Mouse (Mus musculus): ENCODE measurements around the gene Nomo1. TPM values are rescaled to one million over a fixed set of nuclear protein-coding genes. Genes with fewer than 3 reads are reported as not detected.

Gene Nomo1
- total RNA-seq, 2 experiments from 2014 or later = 53.4 to 57.7 TPM

DNA sequence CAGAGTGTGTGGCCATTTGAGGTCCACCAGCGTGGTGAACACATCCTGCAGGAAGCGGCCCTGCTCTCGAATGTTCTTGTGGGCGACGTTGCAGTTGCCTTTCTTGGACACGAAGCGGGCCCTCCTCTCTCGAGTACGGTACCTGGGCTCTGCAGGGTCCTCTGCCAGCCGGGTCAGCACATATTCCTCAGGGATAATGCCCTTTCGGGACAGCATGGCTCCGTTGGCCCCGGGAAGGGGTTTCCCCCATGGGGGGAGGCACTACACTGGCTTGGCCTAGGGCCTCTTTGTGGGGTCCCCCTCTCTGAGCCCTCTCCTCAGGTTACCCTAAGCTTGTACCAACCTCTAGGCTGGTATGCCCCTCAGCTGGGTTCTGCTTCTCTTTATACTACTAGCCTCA is 66.2 kb downstream of the Nomo1 start:
- DNase-seq (ENCODE audit: low spot score in 2 of 2) = no peak

DNA sequence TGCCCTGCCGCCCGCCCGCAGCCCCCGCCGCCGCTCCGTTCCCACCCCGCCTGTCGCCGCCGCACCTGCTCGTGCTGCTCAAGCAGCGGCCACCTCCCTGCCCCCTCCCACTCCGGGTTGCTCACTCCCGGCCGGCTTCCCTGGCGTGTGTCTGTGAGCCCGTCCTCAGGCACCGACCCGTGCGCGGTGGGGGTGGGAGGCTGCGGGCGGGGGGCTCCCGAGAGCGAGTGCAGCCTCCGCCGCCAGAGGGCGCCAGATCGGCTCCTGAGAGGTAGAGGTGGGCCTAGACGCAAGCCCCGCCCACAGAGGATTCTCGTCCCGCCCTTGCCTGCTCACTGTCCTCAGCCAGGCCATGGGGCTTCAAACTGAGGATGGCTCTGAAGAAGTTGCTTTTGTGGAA is 67.1 kb downstream of the Nomo1 start, which contains the start of gene Kcnj11:
Gene Kcnj11, minus strand, starts transcription at position 202 of the 400 bp plus-strand sequence.
- peak; percentile 28 to 61 for DNase-seq (ENCODE audit: low spot score in 2 of 2)

DNA sequence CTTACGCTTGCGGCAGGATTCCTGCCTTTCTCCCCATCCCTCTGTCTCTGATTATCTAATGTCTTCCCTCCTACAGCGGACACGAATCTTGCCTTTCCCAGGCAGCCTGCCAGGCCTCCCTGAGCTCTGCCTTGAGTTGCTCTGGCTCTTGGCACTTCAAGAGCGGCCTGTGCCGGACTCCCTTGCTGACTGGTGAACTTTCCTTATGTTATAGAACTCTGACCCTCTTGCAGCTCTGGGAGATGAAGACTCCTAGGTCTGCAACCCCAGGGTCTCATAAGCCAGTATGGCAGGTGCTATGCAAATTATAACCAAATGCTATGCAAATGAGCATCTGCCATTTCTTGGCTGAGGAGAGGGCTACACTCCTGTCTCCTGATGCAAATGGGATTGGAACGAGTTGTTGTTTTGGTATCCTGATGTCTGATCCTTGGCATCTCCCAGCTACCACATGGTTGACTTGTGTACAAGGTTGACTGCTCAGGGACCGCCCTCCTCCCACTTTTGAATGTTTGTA is 69.6 kb downstream of the Nomo1 start:
- DNase-seq (ENCODE audit: low spot score in 2 of 2) = no peak

DNA sequence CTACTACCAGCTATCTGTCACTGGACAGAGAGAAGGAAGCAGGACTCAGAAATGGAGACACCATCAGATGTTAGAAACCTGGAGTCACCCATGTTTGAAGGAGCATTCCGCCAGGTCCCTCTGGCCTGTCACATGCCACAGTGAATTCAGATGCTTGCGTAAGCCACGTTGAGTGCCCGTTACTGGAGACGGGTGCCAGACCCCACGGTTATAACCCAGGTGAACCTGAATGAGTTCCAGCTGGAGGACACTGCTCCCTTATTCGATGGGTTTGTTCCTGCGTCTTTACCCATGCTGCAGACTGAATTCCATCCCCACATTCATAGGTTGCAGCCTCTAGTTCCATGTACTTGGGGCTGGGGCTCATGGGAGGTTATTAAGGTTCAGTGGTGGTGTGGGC is 70.3 kb downstream of the Nomo1 start:
- no peak for DNase-seq (ENCODE audit: low spot score in 2 of 2)

DNA sequence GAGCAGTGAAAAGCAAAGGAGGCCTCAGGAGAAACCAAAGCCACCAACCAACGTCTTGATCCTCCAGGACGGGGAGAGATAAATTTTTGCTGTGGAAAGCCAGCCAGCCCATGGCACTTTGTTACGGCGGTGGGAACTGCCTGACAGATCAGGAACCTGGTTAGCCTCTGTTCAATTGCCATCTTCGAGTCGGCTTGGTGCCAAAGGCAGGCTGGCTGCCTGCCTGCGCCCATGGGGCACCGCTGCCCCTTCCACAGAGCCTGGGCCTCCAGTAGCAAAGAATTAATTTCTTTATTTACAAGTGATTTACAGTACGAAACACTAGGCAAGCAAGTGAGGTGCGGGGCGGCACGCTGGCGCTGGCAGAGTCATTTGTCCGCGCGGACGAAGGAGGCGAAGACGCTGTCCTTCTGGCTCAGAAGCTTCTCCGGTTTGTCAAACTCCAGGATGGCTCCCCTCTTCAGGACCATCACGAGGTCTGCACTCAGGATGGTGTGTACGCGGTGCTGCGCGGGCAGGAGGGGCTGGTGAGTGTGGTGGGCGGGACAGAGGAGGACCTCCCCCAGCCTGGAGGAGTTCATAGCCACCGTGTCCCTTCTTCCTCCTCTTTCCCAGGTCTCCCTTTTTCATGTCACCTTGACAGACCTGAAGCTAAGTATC is 70.9 kb downstream of the Nomo1 start:
- no peak for DNase-seq (ENCODE audit: low spot score in 2 of 2)

DNA sequence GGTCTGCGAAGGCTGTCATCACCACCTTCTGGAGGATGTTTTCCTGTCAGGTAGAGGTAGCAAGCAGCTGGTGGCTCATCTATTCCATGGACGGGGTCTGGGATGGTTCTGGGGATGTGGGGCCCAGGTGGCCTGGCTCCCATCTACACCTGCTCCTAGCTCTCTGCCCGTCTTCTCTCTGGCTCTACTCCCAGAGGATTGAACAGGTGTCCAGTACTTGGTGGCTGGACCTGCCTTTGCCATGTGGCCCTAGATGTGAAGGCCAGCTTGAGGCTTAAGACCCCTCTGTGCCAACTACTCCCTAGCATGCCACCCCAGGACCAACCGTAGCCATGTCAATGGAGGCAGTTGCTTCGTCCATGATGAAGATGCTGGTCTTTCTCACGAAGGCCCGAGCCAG is 72.0 kb downstream of the Nomo1 start:
- no peak for DNase-seq (ENCODE audit: low spot score in 2 of 2)

DNA sequence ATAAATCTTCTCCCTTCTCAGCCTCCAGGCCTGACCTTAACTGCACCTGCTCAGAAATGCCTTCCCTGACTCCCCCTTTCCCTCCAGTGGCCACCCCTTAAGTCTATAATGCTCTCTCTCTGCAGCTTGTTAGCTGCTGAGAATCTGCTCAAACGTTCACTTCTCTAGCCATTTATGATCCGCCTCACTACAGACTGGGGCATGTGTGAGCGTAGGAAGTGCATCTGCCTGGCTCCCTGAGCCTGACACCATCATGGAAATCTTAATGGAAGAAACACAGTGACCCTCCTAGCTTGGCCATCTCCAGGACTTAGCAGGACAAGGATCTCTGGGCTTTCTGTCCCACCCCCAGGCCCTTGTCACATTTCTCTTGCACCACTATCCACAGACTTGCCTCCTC is 76.6 kb downstream of the Nomo1 start:
- no peak for DNase-seq (ENCODE audit: low spot score in 2 of 2)

DNA sequence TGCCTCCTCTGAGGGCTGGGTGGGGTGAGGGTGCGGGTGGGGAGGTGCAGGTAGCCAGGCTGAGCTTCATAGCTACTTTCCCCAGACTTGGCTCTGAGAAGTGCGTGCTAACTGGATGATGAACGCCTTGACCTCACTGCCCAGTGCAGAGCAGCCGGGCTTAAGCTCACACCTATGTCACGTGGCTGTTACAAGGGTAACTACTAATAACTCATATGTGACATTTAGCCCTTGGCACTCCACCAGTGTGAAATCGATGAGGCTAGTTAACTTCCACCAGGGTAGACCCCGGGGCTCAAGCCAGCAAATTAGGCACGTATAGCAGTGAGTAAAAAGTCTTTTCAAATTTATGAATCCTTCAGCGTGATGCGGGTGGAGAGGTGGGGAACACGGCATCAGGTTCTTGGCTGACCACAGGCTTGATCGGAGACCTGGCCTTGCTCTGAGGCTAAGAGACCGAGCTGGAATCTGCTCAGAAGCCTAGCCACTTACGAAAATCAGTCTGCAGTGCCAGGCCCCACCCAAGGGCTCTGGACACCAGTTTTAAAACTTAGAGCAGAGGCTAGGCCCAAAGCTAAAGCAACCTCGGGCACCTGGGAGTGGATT is 77.8 kb downstream of the Nomo1 start:
- no peak for DNase-seq (ENCODE audit: low spot score in 2 of 2)

DNA sequence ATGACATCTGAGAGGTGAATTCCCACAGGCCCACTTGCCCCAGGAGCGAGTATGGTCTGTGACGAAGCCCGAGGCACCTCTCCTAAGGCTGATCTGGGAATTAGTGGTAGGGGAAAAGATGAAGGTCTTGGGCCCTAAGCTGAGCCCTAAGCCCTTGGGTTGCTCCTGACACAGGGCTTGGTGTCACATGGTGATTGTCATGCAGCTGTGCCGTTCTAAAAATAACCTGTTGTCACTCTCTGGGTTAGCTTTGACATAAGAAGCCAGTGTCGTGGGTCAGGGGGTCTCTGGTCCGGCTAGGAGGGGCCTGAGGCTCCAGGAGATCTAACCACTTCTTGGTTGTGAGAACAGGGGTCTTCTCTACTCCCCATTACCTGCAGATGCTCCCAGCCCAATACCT is 78.4 kb downstream of the Nomo1 start:
- no peak for DNase-seq (ENCODE audit: low spot score in 2 of 2)

DNA sequence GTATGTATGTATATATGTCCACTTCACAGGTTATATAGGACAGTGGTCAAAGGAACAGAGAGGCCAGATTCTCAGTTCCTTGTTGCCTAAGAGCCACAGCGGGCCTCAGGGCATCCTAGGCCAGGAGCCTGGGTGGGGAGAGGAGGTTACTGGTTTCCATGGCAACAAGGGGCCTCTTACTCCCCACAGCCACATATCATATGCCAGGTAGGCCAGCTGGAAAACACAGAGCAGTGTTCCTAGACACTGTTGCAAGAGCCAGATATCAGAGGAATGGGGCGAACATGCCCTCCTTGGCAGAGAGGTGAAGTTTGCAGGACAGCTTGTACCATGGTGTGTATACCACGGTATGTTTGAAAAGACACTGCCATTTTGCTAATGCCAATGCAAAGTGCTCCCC is 79.9 kb downstream of the Nomo1 start:
- DNase-seq (ENCODE audit: low spot score in 2 of 2) = no peak

DNA sequence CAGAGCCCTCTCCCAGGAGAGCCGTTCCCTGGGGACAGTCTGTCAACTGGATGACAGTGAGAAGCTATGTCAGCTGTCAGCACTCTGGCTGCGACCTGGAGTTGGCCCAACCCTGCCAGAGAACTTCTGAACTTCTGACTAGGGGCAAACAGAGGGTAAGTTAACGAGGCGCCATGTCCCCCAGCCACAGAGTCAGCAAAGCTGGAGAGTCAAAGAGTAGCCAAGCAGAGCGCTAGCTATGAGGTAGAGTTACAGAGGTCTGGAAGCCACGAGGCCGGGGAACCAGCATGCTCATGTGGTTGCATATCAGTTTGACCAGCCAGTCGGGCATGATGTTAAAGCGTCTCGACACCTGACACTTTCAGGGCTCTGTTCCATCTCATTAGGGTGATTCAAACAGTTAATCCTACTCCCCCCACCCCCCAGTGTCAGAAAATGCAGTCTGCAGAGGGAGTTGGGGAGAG is 82.7 kb downstream of the Nomo1 start:
- DNase-seq (ENCODE audit: low spot score in 2 of 2) = no peak

DNA sequence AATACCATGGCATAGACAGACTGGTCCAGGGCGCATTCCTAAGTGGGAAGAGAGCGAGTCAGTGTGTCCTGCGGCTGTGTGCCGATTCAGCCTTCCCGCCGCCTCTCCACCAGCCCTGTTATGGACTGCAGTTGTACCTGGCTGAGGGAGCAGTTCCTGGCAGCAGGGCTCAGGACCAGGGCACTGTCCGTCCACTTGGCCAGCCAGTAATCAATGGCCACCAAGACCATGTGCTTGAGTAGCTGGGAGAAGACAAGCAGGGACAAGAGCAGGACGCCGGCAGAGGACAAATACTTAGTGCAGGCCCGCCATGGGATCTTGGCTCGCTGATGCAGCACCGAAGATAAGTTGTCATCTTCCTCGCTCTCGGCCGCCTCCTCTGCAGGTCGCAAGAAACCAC is 83.5 kb downstream of the Nomo1 start:
- DNase-seq (ENCODE audit: low spot score in 2 of 2) = no peak

DNA sequence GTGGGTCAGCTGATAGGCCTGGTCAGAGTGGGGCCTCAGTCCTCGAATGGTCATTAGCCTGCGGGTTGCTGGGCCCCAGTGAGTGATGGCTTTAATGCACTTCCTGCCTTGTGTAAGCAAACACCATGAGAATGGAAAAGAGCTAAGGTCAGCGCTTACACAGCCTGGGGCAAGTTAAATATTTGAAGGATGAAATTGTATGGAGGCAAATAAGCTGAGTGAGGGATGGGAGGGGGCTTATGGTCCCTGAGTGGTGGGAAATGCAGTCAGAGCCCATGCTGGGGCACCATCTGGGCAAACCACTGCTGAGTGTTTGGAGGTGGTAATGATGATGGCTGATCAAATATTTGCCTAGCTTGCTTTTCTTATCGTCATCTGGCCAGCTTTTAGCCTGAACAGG is 89.5 kb downstream of the Nomo1 start:
- no peak for DNase-seq (ENCODE audit: low spot score in 2 of 2)

DNA sequence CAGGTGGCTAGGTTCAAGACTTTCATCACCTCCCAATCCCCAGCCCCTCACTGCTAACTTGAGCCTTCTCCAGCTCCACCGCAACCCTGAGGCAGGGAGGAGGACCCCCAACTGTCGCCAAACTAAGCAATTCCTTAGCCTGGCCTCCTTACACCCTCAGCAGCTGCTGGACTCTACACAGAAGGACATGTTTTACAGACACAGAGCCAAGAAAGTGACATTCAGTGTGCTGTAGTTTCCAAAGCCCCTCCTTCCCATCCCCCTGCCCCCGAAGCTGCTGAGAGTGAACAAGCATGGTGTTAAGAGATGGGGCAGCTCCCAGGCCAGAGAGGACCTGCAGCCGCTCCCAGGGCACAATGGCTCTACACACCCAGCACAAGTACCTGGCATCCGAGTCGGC is 91.0 kb downstream of the Nomo1 start:
- DNase-seq (ENCODE audit: low spot score in 2 of 2) = no peak

DNA sequence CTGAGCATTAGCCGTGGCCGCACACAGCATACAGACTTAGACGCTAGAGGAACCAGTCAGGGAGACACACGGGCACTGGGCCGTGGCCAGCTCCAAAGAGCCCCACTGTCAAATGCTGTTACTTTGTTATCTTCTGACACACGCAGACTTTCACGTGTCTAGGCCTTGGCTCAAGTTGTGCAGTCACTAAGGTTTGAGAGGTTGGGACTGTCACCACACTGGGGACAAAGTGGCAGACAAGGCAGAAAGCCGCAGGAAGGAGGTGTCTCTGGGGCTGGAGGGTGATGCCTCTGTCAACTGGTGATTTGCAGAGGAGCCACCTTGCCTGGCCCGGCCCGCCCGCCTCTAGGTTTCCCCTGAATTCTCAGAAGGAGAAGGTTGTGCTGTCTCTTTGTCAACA is 91.8 kb downstream of the Nomo1 start:
- no peak for DNase-seq (ENCODE audit: low spot score in 2 of 2)

DNA sequence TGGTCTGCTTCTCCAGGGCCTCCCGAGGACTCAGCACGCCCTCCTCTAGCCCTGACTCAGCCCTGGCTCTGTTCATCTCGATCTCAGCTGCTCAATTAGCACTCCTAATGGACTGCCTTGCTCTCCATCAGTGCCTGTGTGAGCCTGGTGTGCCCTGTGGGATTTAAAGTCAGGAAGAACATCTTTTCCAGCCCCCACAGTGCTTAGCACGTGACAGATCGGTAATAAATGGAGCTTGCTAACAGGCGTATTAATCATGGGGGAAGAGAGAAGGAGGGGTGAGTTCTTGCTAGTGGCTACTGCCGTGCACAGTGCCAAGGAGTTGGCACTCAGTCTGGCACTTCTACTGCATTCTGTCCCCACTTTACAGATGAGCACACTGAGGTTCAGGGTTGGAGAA is 94.7 kb downstream of the Nomo1 start:
- DNase-seq (ENCODE audit: low spot score in 2 of 2) = no peak

DNA sequence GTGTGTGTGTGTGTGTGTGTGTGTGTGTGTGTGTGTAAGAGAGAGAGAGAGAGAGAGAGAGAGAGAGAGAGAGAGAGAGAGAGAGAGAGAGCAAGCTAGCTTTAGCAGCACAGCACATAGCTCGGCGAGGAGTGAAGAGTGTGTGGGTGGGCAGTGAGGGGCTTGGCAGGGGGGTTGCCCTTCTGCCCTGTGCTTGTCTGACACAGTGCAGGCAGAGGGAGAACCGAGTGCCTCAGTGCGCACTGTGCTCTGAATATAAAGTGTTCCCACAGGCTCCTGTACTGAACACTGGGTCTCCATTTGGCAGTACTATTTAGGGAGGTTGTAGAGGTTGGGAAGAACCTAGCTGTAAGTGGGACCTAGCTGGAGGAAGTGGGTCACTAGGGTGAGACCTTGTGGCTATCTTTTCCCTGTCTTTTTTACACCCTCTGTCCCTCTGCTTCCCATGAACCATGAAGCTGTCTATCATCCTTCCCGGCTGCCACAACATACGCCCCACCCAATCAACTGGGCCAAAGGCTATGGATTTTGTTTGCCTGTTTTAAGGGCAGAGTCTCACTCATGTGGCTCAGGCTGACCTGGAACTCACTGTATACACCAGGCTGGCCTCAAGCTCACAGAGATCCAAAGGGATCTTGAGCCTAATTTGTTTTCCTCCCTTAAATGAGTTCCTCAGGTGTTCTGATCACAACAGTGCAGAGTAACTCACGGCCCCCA is 96.1 kb downstream of the Nomo1 start:
- DNase-seq (ENCODE audit: low spot score in 2 of 2) = no peak

DNA sequence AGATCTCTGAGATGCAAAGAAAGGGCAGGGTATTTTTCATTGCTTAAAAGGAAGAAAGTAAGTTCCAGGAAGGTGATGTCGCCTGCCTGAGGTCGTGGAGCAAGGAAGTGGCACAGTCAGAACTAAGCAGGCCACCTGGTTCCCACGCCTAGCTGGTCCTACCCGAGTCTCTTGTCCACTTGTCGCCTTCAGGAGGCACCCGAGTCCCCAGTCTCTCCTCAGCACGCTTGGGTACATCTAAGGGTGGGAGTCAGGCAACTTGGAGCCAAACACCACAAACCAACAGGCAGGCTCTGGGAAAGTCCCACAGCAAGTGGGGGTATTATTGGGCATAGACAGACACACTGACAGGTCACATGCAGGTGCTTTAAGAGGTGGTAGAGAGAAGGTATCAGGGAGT is 97.2 kb downstream of the Nomo1 start:
- no peak for DNase-seq (ENCODE audit: low spot score in 2 of 2)

DNA sequence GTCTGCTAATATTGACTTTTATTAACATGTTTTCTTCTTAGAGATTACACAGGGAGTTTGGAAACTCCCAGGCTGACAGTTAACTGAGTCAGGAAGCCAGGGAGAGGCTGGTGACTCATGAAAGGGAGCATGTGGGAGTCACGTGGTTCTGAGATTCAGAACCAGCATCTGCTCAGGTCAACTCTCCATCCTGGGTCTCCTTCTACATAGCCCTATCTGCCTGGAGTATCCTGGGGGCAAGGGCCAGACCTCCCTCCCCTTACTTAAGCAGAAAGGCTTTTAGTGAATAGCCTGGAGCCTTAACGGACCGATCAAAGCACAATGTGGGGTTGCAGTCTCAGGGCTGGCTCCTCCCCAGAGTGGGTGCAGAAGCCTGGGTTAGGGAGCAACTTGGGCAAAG is 97.8 kb downstream of the Nomo1 start:
- DNase-seq (ENCODE audit: low spot score in 2 of 2) = no peak

DNA sequence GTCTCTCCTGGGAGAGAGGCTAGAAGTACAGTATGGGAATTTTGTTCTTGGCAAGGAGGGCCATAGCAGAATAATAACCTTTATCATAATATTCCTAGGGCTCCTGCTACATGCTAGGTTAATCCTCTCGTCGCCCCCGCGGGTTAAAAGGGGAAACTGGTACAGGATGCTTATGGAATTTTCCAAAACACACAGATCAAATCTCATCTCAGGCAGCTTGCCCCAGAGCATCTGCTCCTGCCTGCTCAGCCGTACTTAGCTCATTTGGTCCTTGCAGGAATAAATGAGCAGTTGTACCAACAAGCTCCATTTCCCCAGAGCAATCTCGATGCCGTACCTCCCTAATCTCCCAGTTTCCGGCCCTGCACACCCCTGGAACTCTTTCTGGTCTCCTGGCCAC is 98.3 kb downstream of the Nomo1 start:
- no peak for DNase-seq (ENCODE audit: low spot score in 2 of 2)

DNA sequence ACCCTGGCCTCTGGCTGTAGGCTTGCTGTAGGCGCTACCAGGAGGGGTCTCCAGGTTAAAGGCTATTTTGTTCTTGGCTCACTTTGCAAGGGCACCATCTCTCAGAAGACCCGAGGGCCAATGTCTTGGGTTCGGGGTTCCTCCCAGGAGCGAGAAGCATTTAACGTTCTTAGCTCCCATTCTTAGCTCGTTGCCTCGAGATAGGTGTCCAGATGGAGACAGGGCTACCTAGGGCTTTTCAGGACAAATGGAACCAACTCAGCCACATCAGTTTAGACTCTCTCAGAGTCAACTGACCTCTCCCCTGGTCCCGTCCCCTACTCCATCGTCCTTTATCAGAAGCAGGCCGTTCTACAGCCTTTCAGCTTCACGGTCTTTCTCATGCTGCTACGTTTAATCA is 98.7 kb downstream of the Nomo1 start:
- DNase-seq (ENCODE audit: low spot score in 2 of 2) = no peak
